Mouse (Mus musculus) lung, adult 2 months (tissue): Measurements from ENCODE around the gene Camta1.

Experiments
- CTCF ChIP-seq: fragments of 200-500 bp; IDR thresholded peaks from 2 replicates; pipeline ENCODE4 v1.5.1; 2011; ENCODE audit warnings: mild to moderate bottlenecking, low read length, control low read depth; ENCODE audit not compliant: insufficient read depth
- POLR2A ChIP-seq: fragments of 200-500 bp; IDR thresholded peaks from 2 replicates; pipeline ENCODE4 v1.6.1; 2011; ENCODE audit warnings: low read depth, mild to moderate bottlenecking, control low read depth, low read length, borderline replicate concordance; ENCODE audit errors: extremely low read depth

- no peak for TF ChIP-seq CTCF
- TF ChIP-seq POLR2A = no peak
Measured at GRCm38 (mm10) chr4:151128641-151129541, 732.8 kb downstream of the Camta1 start.
